Mouse (Mus musculus) heart, adult 18-20 months (tissue): ENCODE data around the gene Gm11559. TPM values are rescaled to one million over a fixed set of nuclear protein-coding genes. Genes with fewer than 3 reads are reported as not detected.
"Not testable (repeated sequence)": the region's sequence is repeated elsewhere in the genome, so short reads cannot be mapped to it uniquely, and the experiment has no call there.

Source experiments
- DNase-seq, 2 experiments: peaks; one replicate each; pipeline ENCODE4 v3.0.0; 2021 to 2022; ENCODE audit warnings: mixed read lengths in 1 of 2
- long read RNA-seq, 2 experiments: library from polyadenylated mRNA; stranded (forward); transcript quantifications; one replicate each; pipeline ENCODE4 v2.0.0; 2021
- total RNA-seq, 2 experiments: library from RNA; stranded (reverse); gene quantifications; 2 replicates each; pipeline ENCODE4 v1.2.3; 2021

Gene Gm11559
- not detected for total RNA-seq
- long read RNA-seq, experiment 1, result 0 reads
- long read RNA-seq, experiment 2, result 0 reads

DNA sequence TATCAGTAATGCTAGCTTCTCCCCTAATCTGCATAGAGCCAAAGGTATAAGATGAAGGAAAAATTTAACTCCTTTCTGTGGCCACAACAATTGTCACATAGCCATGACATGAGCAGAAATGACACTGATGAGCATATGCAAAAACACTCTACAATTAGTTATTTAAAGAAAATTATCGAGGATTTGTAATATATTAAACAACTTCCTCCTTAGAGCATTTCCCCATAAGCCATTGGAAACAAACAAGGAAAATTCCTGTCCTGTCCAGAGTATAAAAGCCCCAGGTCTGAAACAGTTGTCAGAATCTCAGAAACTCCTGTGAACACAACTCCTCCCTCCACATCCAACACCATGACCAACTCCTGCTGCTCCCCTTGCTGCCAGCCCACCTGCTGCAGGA lies at the start of gene Gm11559:
Gm11559 (plus strand) TSS at position 301 of the 400 bp plus-strand sequence.
- DNase-seq, result not testable (repeated sequence)

DNA sequence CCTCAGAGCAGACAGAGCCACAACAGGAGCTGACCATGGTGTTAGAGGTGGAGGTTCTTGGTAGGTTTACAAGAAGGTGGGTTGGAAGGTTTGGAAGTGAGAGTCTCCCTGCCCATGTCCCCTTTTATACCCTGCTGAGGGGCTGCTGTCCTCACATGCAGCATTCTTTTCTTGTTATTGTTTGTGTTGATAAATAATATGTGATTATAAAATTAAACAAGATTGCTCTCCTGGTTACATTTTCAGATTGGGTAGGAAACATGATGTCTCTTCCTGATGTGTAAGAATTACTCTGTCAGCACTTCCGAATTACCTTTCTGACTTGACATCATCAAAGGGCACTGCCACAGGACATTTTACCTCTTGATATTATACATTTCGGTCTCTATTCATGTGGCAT lies 48.7 kb upstream of the Gm11559 start, which contains the start of gene Gm11564:
Gm11564 (minus strand) TSS at position 101 of the 400 bp plus-strand sequence.
- DNase-seq, result not testable (repeated sequence)

DNA sequence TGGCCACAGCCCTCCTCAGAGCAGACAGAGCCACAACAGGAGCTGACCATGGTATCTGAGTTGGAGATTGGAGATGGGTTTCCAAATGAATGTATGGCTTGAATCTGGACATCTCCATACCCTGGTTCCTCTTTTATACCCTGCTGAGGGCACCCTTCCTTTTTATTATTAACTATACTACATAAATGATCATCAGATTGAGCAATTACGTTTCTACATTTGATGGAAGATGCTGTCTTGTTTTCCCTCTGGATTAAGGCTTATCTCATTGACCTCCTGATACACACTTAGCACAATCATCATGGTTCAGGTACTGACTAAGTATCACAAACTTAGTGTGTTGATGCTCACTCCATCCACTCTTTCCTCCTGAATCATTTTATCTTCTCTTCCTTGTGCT lies 26.3 kb upstream of the Gm11559 start, which contains the start of gene 2300003K06Rik:
2300003K06Rik (minus strand) TSS at position 101 of the 400 bp plus-strand sequence.
- no peak for DNase-seq

DNA sequence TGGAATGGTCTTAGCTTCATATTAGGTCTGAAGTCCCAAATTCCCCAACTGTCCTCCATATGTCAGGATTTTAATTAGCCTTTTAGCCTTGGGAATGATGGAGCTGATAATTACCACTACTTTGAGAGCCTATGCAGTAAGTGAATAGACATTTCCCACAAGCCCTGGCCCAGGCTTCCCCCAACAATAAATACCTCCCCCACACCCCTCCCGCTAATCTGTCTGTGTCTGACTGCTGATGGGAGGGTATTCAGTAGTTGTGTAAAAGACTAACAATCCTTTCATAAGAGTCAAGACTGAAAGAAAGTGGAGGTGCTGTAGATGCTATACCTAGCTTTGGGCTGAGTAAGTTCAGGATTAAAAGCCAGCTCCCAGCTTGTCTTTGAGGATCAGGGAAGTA lies 22.1 kb upstream of the Gm11559 start:
- DNase-seq, result no peak

DNA sequence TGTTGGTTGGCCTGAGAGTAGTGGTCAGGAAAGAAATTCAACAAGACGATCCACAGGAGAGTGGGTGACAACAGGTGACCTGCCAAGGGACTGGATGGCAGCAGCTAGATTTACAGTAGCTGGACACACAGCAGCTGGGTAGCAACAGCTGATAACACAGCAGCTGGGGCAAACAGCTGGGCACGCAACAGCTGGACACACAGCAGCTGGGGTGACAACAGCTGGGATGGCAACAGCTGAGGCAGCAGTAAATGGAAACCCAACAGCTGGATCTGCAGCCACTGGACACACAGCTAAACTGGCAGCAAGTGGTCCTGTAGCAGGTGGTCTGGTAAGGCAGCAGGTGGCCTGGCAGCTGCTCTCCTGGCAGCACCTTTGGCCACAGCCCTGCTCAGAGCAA lies 17.5 kb upstream of the Gm11559 start:
- no peak for DNase-seq

DNA sequence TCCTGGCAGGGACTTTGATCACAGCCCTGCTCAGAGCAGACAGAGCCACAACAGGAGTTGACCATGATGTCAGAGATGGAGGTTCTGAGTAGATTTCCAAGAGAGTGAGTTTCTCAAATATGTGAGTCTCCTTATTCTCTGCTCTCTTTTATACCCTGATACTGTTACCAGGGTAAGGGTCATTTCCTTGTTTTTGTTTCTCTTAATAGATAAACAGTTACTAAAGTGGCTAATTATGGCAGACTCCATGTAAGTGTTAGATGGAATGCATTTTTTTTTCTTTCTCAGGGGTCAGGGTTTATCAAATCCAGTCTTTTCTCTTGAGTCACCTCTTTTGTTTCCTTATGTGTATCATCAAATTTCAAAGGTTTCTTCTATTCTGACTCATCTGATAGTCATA lies 12.8 kb upstream of the Gm11559 start, which contains the start of gene Krtap4-16:
Krtap4-16 (minus strand) TSS at position 101 of the 400 bp plus-strand sequence.
- DNase-seq, result no peak

DNA sequence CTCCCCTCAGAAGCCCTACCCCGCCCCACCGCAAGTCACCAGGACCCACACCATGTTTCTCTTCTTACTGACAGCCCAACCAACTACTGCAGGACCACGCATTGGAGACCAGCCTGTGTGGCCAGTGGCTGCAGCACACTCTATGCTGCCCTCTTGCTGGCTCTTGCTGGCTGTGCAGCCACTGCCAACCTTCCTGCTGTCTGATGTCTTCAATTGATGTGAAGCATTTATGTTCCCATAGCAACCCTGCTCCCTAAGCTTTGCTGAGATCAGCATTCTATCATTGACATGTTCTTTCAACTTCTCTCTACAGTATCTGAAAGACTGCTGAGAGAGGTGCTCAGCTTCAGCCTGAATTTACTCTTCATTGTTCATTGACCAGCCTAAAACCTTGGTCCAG lies 10.2 kb upstream of the Gm11559 start:
- no peak for DNase-seq

DNA sequence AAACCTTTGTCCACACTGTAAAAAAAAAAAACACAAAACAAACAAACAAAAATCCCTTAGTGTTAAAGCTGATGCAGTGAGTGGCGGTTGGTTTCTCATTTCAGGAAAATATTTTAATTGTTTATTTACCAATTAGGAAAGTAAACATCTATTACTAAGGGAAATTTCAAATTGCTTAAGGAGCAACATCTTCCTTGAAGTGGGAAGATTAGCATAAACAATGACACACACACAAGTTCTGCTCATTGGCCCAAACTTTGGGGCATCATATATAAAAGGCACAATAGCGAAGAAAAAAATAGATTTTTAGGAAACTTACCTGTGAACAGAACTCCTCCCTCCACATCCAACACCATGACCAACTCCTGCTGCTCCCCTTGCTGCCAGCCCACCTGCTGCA lies 6.7 kb upstream of the Gm11559 start, which contains the start of gene Gm11568:
Gm11568 (plus strand) TSS at position 301 of the 400 bp plus-strand sequence.
- no peak for DNase-seq

DNA sequence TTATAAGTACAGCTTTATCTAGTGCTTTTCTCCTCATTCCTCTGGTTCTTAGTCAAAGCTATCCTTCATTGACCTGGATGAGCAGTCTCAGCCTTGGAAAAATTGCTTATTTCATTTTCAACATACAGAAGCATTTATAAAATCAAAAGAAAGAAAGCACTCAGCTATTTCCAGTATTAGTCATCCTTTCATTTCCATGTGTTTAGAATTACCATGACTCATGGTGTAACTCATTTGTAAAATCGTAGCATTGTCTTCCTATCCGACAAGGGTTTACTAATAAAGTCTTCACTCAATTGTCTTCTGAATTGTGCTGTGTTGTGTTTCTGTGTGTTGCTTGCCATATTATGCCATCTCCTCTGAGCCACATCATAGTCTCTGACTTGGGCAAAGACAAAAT lies 5.5 kb upstream of the Gm11559 start:
- no peak for DNase-seq

DNA sequence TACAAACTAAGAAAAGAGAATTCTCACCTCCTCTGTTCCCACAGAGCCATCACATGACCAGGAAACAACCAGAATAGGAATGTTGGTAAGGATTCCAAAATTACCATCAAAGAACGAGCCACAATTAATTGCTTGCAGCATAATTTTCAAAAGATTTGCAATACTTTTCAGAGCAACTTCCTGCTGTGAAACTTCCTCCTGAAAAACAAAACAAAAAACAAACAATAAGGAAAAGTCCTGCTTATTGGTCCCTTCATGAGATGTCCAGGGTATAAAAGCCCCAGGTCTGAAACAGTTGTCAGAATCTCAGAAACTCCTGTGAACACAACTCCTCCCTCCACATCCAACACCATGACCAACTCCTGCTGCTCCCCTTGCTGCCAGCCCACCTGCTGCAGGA lies 8.8 kb downstream of the Gm11559 start, which contains the start of gene Krtap9-1:
Krtap9-1 (plus strand) TSS at position 301 of the 400 bp plus-strand sequence.
- DNase-seq, result not testable (repeated sequence)

DNA sequence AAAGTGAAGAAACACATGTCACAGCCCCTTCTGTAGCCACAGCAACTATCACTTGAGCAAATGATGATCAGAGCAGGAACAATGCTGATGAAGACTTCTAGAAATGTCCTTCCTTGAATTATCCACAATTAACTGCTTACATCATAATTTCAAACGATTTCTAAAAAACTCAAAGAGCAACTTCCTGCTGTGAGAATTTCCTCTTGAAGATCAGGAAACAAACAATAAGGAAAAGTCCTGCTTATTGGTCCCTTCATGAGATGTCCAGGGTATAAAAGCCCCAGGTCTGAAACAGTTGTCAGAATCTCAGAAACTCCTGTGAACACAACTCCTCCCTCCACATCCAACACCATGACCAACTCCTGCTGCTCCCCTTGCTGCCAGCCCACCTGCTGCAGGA lies 14.6 kb downstream of the Gm11559 start, which contains the start of gene Gm11567:
Gm11567 (plus strand) TSS at position 301 of the 400 bp plus-strand sequence.
- not testable (repeated sequence) for DNase-seq

DNA sequence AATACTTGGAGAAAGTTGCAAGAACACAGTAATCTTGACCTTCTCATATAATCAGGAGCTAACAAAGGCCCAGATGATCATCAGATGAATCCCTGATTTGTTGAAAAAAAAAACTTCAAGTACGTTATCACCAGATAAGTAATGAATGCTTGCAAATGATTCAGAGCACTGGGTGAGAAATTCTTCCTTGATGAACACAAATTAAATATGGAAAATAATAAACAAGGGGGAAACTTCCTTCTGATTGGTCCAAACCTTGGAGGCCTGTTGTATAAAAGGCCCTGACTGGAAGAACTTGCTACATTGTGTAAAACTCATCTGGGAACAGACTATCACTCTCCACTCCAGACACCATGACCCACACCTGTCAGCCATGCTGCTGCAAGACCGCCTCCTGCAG lies 43.3 kb downstream of the Gm11559 start, which contains the start of gene Krtap31-1:
Krtap31-1 (plus strand) TSS at position 301 of the 400 bp plus-strand sequence.
- DNase-seq, result no peak

DNA sequence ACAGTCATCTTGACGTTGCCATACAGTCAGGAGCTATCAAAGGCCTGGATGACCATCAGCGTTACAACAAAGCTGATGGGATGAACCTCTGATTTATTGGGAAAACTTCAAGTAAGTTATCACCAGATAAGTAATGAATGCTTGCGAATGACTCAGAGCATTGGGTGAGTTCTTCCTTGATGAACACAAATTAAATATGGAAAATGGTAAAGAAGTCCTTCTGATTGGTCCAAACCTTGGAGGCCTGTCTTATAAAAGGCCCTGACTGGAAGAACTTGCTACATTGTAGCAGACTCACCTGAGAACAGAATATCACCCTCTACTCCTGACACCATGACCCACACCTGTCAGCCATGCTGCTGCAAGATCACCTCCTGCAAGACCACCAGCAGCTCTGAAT lies 50.2 kb downstream of the Gm11559 start, which contains the start of gene Gm11565:
Gm11565 (plus strand) TSS at position 301 of the 400 bp plus-strand sequence.
- DNase-seq, result no peak

Other genes starting within 250 kb of the Gm11559 start
- not detected for gene Krtap2-4, start 249.6 kb upstream of the Gm11559 start, total RNA-seq
- not detected for gene Gm11562, start 244.0 kb upstream of the Gm11559 start, total RNA-seq
- not detected for gene Krtap4-1, start 236.2 kb upstream of the Gm11559 start, total RNA-seq
- not detected for gene Krtap4-2, start 229.4 kb upstream of the Gm11559 start, total RNA-seq
- gene Krtap4-7, start 220.4 kb upstream of the Gm11559 start, total RNA-seq, result not detected
- gene Gm11555, start 214.2 kb upstream of the Gm11559 start, total RNA-seq, result not detected
- not detected for gene Gm11563, start 205.5 kb upstream of the Gm11559 start, total RNA-seq
- gene Krtap4-6, start 198.5 kb upstream of the Gm11559 start, total RNA-seq, result not detected
- not detected for gene Gm14190, start 173.7 kb upstream of the Gm11559 start, total RNA-seq
- gene Gm14180, start 130.2 kb upstream of the Gm11559 start, total RNA-seq, result not detected
- gene Gm11595, start 91.6 kb upstream of the Gm11559 start, total RNA-seq, result not detected
- not detected for gene Krtap4-8, start 83.8 kb upstream of the Gm11559 start, total RNA-seq
- gene Krtap4-9, start 79.3 kb upstream of the Gm11559 start, total RNA-seq, result not detected
- gene Gm11596, start 71.0 kb upstream of the Gm11559 start, total RNA-seq, result not detected
- gene Gm11569, start 65.5 kb upstream of the Gm11559 start, total RNA-seq, result not detected
- gene Gm11554, start 60.0 kb upstream of the Gm11559 start, total RNA-seq, result not detected
- not detected for gene Krtap4-13, start 54.6 kb upstream of the Gm11559 start, total RNA-seq
- gene Gm11564, start 48.8 kb upstream of the Gm11559 start, total RNA-seq, result not detected
- gene 2300003K06Rik, start 26.4 kb upstream of the Gm11559 start, total RNA-seq, result not detected
- not detected for gene Krtap4-16, start 12.9 kb upstream of the Gm11559 start, total RNA-seq
- not detected for gene Gm11568, start 6.6 kb upstream of the Gm11559 start, total RNA-seq
- gene Krtap9-1, start 8.9 kb downstream of the Gm11559 start, total RNA-seq, result not detected
- gene Gm11567, start 14.7 kb downstream of the Gm11559 start, total RNA-seq, result not detected
- not detected for gene Krtap31-1, start 43.4 kb downstream of the Gm11559 start, total RNA-seq
- not detected for gene Gm11565, start 50.3 kb downstream of the Gm11559 start, total RNA-seq
- not detected for gene Krtap31-2, start 71.8 kb downstream of the Gm11559 start, total RNA-seq
- gene Krtap9-5, start 84.0 kb downstream of the Gm11559 start, total RNA-seq, result not detected
- not detected for gene Krtap29-1, start 114.6 kb downstream of the Gm11559 start, total RNA-seq
- gene Krtap16-1, start 122.1 kb downstream of the Gm11559 start, total RNA-seq, result not detected
- gene Krtap17-1, start 129.5 kb downstream of the Gm11559 start, total RNA-seq, result not detected
- gene Krt33a, start 151.7 kb downstream of the Gm11559 start, total RNA-seq, result not detected
- not detected for gene Krt33b, start 165.4 kb downstream of the Gm11559 start, total RNA-seq
- gene Krt34, start 177.1 kb downstream of the Gm11559 start, total RNA-seq, result not detected
- gene Krt31, start 186.1 kb downstream of the Gm11559 start, total RNA-seq, result not detected
- not detected for gene Krt32, start 223.8 kb downstream of the Gm11559 start, total RNA-seq
- not detected for gene Krt35, start 231.8 kb downstream of the Gm11559 start, total RNA-seq
- gene Krt36, start 241.2 kb downstream of the Gm11559 start, total RNA-seq, result not detected